Mouse (Mus musculus) thymus, postnatal 14 days (tissue): ENCODE measurements around the gene Cd44.

Source experiments
- DNase-seq: peaks from one replicate; pipeline ENCODE4 v3.0.0; 2021

Cd44 gene

GRCm38 (mm10) chr2:102868444-102868843 lies 33.0 kb downstream of the Cd44 start:
- DNase-seq, result peak; percentile 37

- peak; percentile 77 for DNase-seq
These were observed 33.9 kb downstream of the Cd44 start for GRCm38 (mm10) chr2:102867396-102868088.

- DNase-seq, result no peak
These were observed 34.9 kb downstream of the Cd44 start for GRCm38 (mm10) chr2:102866594-102866993.

GRCm38 (mm10) chr2:102865354-102865752 lies 36.1 kb downstream of the Cd44 start:
- no peak for DNase-seq

GRCm38 (mm10) chr2:102864695-102865353 lies 36.6 kb downstream of the Cd44 start:
- DNase-seq, result no peak

- no peak for DNase-seq
These were observed 37.4 kb downstream of the Cd44 start for GRCm38 (mm10) chr2:102864036-102864435.

- no peak for DNase-seq
These were observed 37.9 kb downstream of the Cd44 start for GRCm38 (mm10) chr2:102863583-102863982.

- no peak for DNase-seq
These were observed 38.8 kb downstream of the Cd44 start for GRCm38 (mm10) chr2:102862706-102863105.

- DNase-seq, result no peak
These were observed 43.2 kb downstream of the Cd44 start for GRCm38 (mm10) chr2:102858271-102858670.

GRCm38 (mm10) chr2:102853297-102853696 lies 48.2 kb downstream of the Cd44 start:
- no peak for DNase-seq

GRCm38 (mm10) chr2:102851936-102852477 lies 49.5 kb downstream of the Cd44 start:
- DNase-seq, result peak; percentile 49

GRCm38 (mm10) chr2:102850026-102850425 lies 51.4 kb downstream of the Cd44 start:
- DNase-seq, result no peak

- DNase-seq, result peak; percentile 70
These were observed 52.5 kb downstream of the Cd44 start for GRCm38 (mm10) chr2:102848811-102849433.

GRCm38 (mm10) chr2:102841231-102841630 lies 60.2 kb downstream of the Cd44 start:
- no peak for DNase-seq

GRCm38 (mm10) chr2:102838179-102838578 lies 63.3 kb downstream of the Cd44 start:
- DNase-seq, result no peak

- DNase-seq, result no peak
These were observed 69.9 kb downstream of the Cd44 start for GRCm38 (mm10) chr2:102831547-102831946.

- DNase-seq, result peak; percentile 71
These were observed 72.3 kb downstream of the Cd44 start for GRCm38 (mm10) chr2:102829201-102829600.

GRCm38 (mm10) chr2:102828381-102828780 lies 73.1 kb downstream of the Cd44 start:
- no peak for DNase-seq

GRCm38 (mm10) chr2:102827841-102828240 lies 73.6 kb downstream of the Cd44 start:
- DNase-seq, result no peak

- no peak for DNase-seq
These were observed 75.4 kb downstream of the Cd44 start for GRCm38 (mm10) chr2:102825961-102826633.

GRCm38 (mm10) chr2:102822036-102822435 lies 79.4 kb downstream of the Cd44 start:
- DNase-seq, result no peak

- DNase-seq, result no peak
These were observed 80.7 kb downstream of the Cd44 start for GRCm38 (mm10) chr2:102820790-102821189.

GRCm38 (mm10) chr2:102820225-102820711 lies 81.2 kb downstream of the Cd44 start:
- no peak for DNase-seq
